Mouse (Mus musculus): ENCODE measurements around the gene P4hb. TPM values are rescaled to one million over a fixed set of nuclear protein-coding genes. Genes with fewer than 3 reads are reported as not detected.
"Not testable (repeated sequence)": the region's sequence is repeated elsewhere in the genome, so short reads cannot be mapped to it uniquely, and the experiment has no call there.

P4hb gene
- total RNA-seq, 2 experiments from 2014 or later = 252 to 258 TPM

DNA sequence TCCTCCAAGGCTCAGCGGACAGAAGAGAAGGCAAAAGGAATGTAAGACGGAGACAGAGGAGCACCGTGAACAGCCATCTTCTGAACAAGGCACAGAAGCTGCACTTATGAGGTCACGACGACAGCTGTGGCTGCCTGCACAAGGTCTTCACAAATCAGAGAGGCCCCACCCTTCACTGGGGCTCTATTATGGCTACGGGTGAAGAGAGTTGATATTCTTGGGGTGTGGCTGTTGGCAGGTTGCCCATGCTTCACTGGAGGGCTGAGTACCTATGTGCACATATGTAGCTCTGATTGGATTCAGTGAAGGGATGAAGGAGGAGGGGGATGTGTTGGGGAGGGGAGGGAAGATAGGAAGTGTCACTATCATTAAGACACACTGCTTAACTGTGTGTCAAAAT is 54.5 kb downstream of the P4hb start:
- intact Hi-C loops (cut with DNase I) = loop anchor here (2.0 to 10.0 kb wide), 2 partner anchors 30 to 256 kb away; partner anchors contain the start of gene Mcrip1

DNA sequence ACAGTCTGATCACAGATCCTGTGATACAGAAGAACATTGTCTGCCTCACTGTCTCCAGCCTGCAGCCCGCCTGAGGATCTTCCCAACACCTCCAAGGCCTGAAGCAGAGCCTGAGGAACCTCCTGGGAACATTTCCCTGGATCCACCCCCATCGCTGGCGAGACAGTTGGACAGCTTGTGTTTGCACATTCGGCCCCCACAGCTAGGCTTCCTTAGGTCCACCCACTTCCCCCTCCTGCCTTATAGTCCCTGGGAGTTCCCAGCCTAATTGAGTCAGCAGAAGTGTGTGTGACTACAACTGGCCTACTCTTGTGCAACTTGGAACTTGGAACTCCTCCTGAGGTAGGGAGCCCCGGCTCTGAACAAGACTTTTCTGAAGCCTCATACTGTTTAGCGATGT is 55.0 kb downstream of the P4hb start:
- intact Hi-C loops (cut with DNase I) = loop anchor here (2.0 to 10.0 kb wide), 2 partner anchors 31 to 257 kb away; partner anchors contain the start of gene Mcrip1
- peak; percentile 55 to 61 for DNase-seq

More for the DNA sequence above, 54.5 kb downstream of the P4hb start:
- no peak for DNase-seq

DNA sequence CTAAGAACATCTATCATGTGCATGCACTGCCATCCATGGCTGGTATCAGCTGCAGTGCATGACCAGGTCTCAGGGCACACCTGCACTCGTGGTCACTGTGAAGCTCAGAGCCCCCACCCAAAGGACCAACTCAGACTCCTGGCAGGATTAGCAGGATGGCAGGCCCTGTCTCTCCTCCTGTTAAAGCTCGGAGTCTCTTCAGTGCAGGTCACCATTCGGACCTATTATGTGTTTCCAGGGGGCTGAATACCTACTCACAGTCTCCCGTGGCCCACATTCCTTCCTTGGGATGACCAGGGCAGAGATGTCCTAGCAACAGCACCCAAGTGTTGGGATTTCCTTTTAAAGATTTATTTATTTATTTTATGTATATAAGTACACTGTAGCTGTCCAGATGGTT is 55.9 kb downstream of the P4hb start:
- DNase-seq = no peak
- intact Hi-C loops (cut with DNase I) = loop anchor here (10.0 kb wide), 1 partner anchor 258 kb away; no protein-coding TSS in a partner anchor

DNA sequence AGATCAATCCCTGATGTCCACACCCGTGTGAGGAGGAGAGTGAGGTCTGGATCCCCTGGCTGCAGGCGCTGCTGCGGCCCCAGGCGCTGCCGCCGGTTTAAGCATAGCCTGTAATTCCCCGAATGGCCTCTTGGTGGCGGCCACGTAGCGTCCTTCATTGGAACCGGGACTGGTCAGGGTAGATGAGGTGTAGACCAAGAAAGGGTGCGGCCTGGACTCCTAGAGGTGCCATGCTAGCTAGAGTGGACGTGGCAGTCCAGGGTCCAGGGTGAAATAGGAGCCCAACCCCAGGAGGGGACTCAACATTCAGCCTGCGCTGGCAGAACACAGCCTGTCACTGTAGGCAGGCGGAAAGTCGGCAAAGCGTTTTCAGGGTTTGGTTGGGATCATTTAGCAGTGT is 57.4 kb downstream of the P4hb start:
- DNase-seq = peak; percentile 93 to 94
- intact Hi-C loops (cut with DNase I) = loop anchor here (1.0 to 10.0 kb wide), 4 partner anchors 55 to 259 kb away; no protein-coding TSS in a partner anchor

DNA sequence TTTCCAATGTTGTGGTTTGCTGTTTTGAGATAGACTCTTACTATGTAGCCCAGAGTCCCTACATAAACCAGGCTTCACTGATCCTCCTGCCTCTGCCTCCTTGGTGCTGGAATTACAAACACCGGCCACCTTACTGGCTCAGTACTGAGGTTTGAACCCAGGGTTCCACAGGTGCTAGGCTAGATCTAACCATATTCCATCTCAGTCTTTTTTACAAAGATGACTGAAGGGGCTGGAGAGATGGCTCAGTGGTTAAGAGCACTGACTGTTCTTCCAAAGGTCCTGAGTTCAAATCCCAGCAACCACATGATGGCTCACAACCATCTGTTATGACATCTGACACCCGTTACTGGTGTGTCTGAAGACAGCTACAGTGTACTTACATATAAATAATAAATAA is 58.8 kb downstream of the P4hb start:
- intact Hi-C loops (cut with DNase I) = loop anchor here (2.0 to 10.0 kb wide), 3 partner anchors 57 to 261 kb away; partner anchors contain the start of genes Cenpx and Lrrc45

DNA sequence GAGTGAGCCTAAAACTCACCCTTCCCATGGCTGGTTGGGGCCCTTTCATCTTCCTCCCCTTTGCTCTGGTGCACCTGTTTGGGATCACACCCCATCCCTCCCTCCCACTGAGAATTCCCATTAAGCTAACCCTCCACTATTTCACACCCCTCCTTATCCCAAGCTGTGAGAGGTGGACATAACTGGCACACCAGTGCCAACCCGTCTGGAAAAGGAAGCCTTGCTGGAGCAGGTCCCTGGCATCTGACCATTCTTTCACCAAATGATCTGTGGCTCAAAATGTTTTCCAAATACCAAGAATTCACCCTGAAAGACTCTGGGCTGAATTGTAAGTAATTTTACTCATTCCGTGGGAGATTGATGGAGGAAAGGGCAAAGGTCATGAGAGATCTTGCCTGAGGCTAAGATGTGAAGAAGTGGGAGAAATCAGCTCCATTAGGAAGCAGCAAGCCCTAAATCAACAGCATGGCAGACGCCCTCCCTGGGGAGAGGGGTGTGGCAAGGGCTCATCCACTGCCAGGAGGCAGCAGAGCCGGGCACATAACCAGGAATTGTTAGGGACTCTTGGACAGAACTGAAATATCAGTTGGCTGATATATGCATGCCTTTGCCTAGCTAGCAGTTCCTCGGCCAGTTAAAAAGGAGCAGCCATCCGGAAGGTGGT is 60.1 kb downstream of the P4hb start:
- no peak for DNase-seq
- intact Hi-C loops (cut with DNase I) = loop anchor here (5.0 to 10.0 kb wide), 2 partner anchors 199 to 262 kb away; partner anchors contain the start of genes Cenpx and Lrrc45

More for the DNA sequence above, 58.8 kb downstream of the P4hb start:
- DNase-seq = not testable (repeated sequence)

DNA sequence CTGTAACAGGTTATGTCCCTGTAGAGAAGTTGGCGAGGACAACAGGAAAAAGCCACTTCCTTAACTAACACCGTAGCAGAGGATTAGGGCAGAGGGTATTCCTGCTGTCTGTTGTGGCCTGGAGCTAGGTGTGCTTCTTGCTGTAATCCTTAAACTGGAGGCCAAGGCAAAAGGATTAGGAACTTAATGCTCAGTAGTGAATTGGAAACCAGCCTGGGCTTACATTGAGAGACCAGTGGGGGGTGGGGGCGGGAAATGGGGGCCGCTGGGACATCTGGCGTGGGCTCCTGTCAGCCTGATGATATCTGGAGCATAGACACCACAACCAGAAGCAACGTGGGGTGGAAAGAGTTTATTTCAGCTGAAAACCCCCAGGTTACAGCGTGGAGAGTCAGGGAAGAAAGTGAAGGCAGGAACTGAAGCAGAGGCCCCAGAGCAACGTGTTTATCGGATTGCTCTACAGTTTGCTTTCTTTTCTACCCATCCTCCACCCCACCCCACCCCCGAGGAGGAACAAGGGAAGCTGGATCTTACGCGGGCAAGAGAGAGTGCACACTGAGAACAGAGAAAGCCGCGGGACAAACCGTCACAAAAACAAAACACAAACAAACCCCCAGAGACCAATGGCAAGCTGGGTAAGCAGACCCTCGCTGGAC is 62.5 kb downstream of the P4hb start:
- intact Hi-C loops (cut with DNase I) = loop anchor here (5.0 to 10.0 kb wide), 2 partner anchors 202 to 264 kb away; partner anchors contain the start of genes Cenpx and Lrrc45

More for the DNA sequence above, 62.5 kb downstream of the P4hb start:
- DNase-seq = no peak

Other genes with a start within 250 kb of the P4hb start
- 100 to 1,000 TPM; 218 to 338 TPM for gene Actg1, start 224.7 kb downstream of the P4hb start, total RNA-seq (2021)
- not detected for gene Fscn2, start 211.7 kb downstream of the P4hb start, total RNA-seq (2021)
- gene Faap100, start 194.5 kb downstream of the P4hb start, total RNA-seq (2021) = 10 to 100 TPM; 13.8 to 15.4 TPM
- gene Nploc4, start 135.5 kb downstream of the P4hb start, total RNA-seq (2021) = 10 to 100 TPM; 60.4 to 62.2 TPM
- gene Tspan10, start 130.6 kb downstream of the P4hb start, total RNA-seq (2021) = 1 to 10 TPM in 1 of 2 experiments, under 1 TPM in 1; 0.35 to 1.2 TPM
- gene Pde6g, start 119.8 kb downstream of the P4hb start, total RNA-seq (2021) = under 1 TPM in 1 of 2 experiments, not detected in 1; 0.75 TPM
- 10 to 100 TPM; 54.1 to 61.4 TPM for gene Oxld1, start 115.2 kb downstream of the P4hb start, total RNA-seq (2021)
- 1 to 10 TPM; 5.9 to 6.4 TPM for gene Ccdc137, start 115.1 kb downstream of the P4hb start, total RNA-seq (2021)
- 10 to 100 TPM in 1 of 2 experiments, 1 to 10 TPM in 1; 8.6 to 12.2 TPM for gene Arl16, start 105.6 kb downstream of the P4hb start, total RNA-seq (2021)
- gene Mrpl12, start 88.6 kb downstream of the P4hb start, total RNA-seq (2021) = 100 to 1,000 TPM; 222 to 245 TPM
- gene Slc25a10, start 81.4 kb downstream of the P4hb start, total RNA-seq (2021) = 10 to 100 TPM; 13.4 to 15.0 TPM
- 1 to 10 TPM in 1 of 2 experiments, under 1 TPM in 1; 0.80 to 1.2 TPM for gene Gcgr, start 42.6 kb downstream of the P4hb start, total RNA-seq (2021)
- gene Mcrip1, start 23.5 kb downstream of the P4hb start, total RNA-seq (2021) = 10 to 100 TPM; 43.1 to 43.7 TPM
- gene Ppp1r27, start 22.1 kb downstream of the P4hb start, total RNA-seq (2021) = under 1 TPM in 1 of 2 experiments, not detected in 1; 0.67 TPM
- 100 to 1,000 TPM; 147 to 150 TPM for gene Arhgdia, start 8.4 kb upstream of the P4hb start, total RNA-seq (2021)
- gene Alyref, start 25.1 kb upstream of the P4hb start, total RNA-seq (2021) = 10 to 100 TPM; 46.4 to 47.8 TPM
- 10 to 100 TPM; 75.6 to 87.1 TPM for gene Anapc11, start 25.2 kb upstream of the P4hb start, total RNA-seq (2021)
- not detected for gene Npb, start 35.2 kb upstream of the P4hb start, total RNA-seq (2021)
- gene Pcyt2, start 44.7 kb upstream of the P4hb start, total RNA-seq (2021) = 10 to 100 TPM; 48.2 to 54.6 TPM
- gene Sirt7, start 52.0 kb upstream of the P4hb start, total RNA-seq (2021) = 10 to 100 TPM; 10.0 to 10.1 TPM
- 10 to 100 TPM; 39.3 to 43.8 TPM for gene Mafg, start 60.3 kb upstream of the P4hb start, total RNA-seq (2021)
- 1 to 10 TPM; 1.2 to 1.3 TPM for gene Pycr1, start 70.5 kb upstream of the P4hb start, total RNA-seq (2021)
- 10 to 100 TPM; 76.1 to 78.1 TPM for gene Myadml2, start 74.9 kb upstream of the P4hb start, total RNA-seq (2021)
- gene Notum, start 87.9 kb upstream of the P4hb start, total RNA-seq (2021) = not detected
- 10 to 100 TPM; 42.2 to 43.0 TPM for gene Aspscr1, start 99.7 kb upstream of the P4hb start, total RNA-seq (2021)
- 10 to 100 TPM; 33.1 to 38.3 TPM for gene Cenpx, start 140.5 kb upstream of the P4hb start, total RNA-seq (2021)
- 1 to 10 TPM; 5.3 to 7.0 TPM for gene Lrrc45, start 140.7 kb upstream of the P4hb start, total RNA-seq (2021)
- gene Rac3, start 148.2 kb upstream of the P4hb start, total RNA-seq (2021) = 1 to 10 TPM in 1 of 2 experiments, under 1 TPM in 1; 0.36 to 1.6 TPM
- gene Dcxr, start 154.0 kb upstream of the P4hb start, total RNA-seq (2021) = 10 to 100 TPM in 1 of 2 experiments, 1 to 10 TPM in 1; 9.2 to 12.0 TPM
- gene Cbr2, start 158.9 kb upstream of the P4hb start, total RNA-seq (2021) = 10 to 100 TPM; 14.4 to 19.7 TPM
- 10 to 100 TPM; 22.1 to 34.1 TPM for gene Hmga1b, start 189.5 kb upstream of the P4hb start, total RNA-seq (2021)
- gene Rfng, start 211.0 kb upstream of the P4hb start, total RNA-seq (2021) = 10 to 100 TPM; 11.2 to 13.3 TPM
- 10 to 100 TPM; 54.6 to 58.4 TPM for gene Gps1, start 211.0 kb upstream of the P4hb start, total RNA-seq (2021)
- gene Dus1l, start 223.2 kb upstream of the P4hb start, total RNA-seq (2021) = 10 to 100 TPM; 25.0 to 29.0 TPM

Measured in heart, postnatal 36 days (tissue).